Mouse (Mus musculus) cerebellum, postnatal 10 days (tissue): ENCODE results near the gene Hoxc10.

Experiments used
- DNase-seq, 2 experiments: peaks; one replicate each; pipeline ENCODE4 v3.0.0; 2021; ENCODE audit warnings: mixed read lengths in 2 of 2

Gene Hoxc10

DNA sequence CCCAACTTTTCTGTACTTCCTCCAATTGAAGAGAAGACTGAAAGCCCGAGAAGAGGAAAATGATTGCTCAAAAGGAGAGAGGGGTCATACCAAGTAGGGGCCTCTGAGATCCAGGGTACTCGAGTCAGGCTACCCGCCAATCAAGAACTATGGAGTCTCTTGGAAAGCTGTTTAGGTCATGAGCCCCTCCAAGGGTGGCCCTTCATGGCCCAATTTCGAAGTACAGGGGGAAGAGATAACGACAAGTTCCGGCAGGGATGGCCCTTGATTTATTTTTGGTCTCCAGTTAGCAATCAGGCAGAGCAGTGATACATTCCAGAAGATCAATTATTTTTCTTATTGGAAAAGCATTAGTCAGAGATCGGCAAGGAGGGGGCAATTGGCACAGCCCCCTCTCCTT, 25.2 kb downstream of the Hoxc10 start:
- no peak for DNase-seq

DNA sequence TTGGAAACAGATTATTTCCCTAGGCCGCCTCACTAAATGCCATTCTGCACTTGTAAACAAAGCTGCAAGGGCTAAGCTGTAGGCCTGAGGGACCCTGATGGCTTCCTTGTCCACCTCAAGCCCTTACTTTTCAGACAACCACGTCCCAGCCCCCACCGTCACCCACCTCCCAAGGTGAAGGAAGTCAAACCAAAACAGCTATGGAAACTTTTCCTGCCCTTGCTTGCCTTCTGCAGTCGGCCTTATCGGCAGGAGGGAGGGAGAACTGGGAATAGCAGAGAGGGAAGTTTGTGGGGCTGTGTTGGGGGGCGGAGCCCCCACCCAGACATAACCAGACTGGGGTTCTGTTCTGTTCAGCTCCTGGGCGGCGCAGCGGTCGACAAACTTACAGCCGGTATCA, 25.6 kb downstream of the Hoxc10 start:
- DNase-seq, result no peak

DNA sequence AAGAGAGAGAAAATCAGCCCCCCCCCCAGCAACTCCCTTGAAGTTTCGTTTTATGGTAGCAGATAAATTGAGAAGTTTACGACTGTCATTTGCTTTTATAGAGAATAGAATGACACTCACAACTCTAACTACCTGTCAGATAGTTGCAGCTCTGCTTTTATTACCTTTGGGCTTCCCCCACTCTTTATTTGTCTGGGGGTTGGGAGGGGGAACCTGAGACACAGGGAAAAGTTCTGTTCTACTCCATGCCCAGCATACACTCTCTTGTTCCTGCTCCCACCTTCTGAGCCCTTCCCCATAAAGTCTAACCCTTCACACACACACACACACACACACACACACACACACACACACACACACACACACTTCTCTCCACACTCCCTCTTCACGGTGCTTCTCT, 26.3 kb downstream of the Hoxc10 start:
- DNase-seq, result no peak

DNA sequence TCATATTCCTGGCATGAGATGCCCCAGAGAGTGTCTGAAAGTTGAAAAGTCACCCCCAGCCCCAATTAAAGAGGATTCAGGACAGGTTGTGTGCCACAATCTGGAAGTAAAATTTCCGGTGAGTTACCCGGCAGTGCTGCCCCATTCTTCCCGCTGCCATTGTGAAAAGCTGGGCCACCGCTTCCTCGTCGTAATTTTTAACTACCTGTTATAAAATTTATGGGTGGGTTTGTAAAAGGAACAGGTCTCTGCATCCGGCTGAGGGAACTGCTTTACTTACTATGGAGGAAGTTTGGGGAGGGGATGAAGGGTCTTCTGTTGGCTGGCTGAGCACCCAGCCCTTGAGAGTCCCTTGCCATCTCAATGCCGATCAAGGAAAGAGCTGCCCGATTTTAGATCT, 30.0 kb downstream of the Hoxc10 start:
- no peak for DNase-seq

DNA sequence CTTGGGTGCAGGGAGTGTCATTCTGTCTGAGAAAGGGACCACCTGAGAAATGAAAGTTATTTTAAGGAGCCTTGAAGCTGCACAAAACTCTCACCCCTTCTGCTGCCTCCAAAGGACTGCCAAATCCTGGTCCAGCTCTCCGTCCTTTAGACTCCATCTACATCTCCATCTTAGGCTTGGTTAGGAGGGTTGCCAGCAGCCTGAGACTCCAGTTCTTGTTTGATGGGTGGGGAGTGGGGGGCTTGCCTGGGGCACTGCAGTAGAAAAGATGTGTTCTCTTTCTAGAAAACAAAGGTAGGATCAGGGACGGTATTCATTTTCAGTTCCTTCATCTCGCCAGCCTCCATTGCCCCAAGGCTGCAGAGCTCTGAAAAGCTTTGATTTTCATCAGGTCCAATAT, 30.8 kb downstream of the Hoxc10 start:
- no peak for DNase-seq

DNA sequence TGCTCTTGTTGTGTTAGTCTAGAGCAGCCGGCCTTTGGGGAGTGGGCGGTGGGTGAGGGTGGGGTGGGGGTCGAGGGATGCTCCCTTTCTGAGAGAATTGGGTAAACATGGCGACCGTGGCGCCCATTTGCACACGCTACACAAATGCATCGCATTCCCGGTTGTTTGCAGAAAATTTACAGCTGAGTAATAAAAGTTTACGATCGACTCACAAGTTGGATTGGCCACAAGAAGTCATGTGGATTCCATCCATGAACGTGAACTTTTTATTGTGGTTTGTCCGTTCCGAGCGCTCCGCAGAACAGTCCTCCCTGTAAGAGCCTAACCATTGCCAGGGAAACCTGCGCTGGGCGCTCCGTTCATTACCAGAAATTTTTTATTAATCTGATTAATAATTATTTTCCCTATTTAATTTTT, 31.4 kb downstream of the Hoxc10 start, which contains the start of gene Hoxc6:
Gene Hoxc6, plus strand, starts transcription at position 319 of the 417 bp plus-strand sequence.
- DNase-seq, result no peak

DNA sequence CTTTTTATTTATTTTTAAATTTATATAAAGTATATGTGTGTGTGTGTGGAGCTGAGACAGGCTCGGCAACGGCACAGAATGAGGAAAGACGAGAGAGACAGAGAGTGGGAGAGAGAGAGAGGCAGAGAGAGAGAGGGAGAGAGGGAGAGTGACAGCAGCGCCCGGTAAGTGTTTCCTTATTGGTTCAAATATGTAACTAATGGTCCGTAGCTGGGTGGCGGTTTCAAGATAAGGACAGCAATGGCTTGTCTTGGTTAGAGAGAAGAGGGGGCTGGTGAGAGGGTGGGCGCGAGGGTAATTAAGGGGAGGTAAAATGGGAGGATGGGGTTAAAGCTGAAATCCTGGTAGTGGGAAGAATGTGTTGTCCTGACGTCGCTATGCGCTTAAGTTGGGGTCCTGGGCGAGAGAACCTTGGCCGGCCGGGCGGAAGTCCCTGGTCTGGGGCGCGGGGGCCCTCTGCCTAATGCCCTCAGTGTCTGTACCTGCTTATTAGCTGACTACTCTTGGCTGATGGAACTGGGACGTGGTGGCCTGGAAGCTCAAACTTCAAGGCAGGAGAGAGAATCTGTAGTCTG, 32.1 kb downstream of the Hoxc10 start:
- no peak for DNase-seq

DNA sequence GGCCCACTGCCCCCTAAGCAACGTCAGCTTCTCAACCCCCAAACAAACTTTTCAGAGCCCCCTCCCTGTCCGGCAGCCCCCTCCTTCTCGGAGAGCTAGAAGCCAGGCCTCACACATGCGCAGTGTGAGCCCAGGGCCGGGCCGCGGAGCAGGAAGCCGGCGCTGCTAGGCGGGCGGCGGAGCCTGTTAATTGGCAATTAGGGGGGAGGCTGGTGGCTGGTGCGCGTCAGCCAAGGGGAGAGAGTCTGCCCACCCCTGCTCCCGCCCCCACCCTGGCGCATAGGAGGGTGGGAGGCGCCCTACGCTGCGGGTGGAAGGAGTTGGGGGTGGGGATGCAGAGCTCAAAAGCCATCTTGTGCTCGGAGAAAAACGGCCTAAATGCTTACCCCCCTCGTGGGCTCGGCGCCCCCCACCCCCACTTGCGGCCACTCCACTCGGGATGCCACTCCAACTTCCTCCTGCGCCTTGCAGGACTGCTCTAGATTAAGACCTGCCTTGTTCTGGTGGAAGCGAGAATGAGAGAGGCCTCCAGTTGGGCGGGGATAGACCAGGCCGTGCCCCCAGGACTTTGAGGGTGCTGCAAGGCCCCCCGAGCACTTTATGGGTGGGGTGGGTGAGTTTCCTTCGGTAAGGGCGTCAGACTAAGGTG, 32.7 kb downstream of the Hoxc10 start:
- DNase-seq, result peak in 1 of 2 experiments; percentile 54

DNA sequence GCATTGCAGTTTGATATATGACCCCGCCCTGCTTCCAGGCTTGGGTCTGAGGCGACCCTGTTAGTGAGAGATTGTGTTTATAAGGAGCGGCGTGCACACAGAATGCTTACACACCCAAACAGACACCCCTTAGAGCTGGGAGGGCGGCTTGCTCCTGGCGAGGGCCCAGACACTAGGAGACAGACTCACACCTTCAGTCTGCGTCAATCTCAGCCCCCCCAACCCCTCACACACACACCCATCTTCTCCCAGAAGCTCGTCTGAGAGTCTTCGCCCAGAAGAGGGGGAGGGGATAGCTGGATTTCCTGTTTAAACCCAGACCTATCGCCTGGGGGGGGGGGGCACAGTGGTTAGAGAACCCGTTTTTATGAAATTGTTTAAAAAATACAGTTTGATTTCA, 33.4 kb downstream of the Hoxc10 start:
- DNase-seq, result no peak

DNA sequence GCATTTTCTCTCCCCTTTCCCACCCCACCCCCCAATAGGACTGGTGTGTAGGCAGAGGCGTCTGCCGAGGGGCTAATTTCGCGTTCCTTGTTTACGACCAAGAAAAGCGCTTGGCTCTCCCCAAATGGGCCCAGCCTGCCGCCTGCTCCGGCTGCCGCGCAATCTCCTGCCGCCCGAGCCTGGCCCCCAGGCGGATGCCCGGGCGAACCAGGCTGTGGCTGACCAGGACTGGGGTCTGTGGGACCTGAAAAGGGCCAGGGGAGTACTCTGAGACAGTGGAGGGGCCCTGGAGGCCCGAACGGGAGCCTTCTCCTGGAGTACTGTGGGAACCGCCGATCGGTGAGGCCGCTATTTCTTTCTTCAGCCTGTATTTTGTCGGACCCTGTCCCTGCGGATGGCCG, 33.9 kb downstream of the Hoxc10 start:
- DNase-seq, result no peak

DNA sequence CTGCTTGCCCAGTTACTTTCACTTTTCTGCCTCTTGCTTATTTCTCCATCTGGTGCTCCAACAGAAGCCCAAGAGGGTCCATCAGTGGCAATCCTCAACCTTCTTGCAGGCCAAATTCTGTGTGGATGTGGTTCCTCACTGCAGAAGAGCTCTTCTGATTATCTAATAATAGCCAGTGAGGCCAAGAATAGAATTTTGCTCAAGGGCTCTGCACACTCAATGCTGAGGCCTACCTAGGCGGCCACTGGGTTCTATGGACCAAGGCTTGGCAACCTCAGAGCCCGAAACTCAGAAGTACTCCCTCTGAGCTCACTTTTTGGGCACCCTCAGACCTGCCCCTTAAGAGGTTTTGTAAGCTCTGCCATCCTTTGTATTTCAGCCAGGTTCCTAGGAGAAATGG, 34.8 kb downstream of the Hoxc10 start:
- DNase-seq, result no peak

DNA sequence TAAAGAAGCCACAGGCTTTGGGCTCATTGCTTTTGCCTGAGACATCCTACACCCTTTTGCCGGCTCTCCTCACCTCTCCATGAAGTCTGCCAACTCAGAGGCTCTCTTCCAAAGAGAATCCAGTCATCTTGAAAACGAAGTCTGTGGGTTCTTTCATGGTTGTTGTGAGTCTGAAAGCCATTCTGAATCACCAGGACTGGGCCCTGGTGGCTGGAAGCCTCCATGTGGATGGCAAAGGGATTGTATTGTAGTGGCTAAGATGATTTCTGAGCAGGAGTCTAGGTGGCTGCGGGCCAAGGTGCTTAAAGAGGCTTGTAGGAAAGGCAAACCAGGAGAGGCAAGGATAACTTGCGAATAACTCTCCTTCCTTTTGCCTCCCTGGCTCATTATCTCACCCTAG, 35.6 kb downstream of the Hoxc10 start:
- DNase-seq, result no peak

DNA sequence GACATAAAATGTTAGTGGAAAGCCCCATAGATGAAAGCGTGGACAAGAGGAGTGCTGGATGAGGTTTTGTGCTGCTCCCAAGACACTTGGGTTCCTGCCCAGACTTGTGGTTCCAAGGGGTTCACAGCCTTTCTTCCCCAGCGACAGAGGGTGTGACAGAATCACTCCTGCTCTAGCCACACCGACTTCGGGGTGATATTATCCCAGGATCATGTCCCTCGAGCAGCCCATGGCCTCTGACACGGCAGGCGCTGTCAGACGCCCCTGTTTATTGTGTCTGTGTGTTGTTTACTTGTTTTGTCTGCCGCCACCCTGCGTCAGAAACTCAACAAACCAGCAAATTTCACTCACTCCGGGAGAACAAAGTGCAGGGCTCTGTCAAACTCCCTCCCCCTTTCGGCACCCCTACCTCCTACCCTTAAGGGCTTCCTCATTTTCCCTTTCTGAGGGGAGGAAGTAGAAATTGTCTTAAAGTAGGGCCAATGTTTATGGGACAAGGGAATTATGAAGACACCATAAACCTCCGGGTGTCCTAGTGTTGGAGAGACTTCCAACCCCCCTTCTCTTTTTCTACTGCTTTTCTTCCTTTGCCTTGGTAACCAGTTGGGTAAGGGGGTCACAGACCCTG, 36.3 kb downstream of the Hoxc10 start:
- no peak for DNase-seq

DNA sequence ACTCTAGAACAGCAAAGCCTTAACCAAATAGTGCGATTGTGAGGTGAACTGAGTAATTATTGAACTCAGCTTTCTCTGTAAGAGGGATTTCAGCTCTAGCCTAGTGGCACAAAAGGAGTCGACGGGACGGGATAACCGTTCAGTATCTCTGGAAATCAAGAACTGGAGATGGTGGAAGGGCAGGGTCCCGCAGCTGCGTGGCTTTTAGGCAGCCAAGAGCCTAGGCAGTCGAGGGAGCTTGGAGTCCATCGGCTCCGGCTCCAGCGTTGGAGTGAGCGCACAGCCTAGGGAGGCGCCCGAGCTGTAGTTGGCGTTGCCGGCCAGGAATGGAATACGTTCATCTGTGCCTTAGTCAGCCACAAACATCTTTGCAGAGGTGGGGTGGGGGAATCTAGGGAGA, 38.7 kb downstream of the Hoxc10 start:
- no peak for DNase-seq

DNA sequence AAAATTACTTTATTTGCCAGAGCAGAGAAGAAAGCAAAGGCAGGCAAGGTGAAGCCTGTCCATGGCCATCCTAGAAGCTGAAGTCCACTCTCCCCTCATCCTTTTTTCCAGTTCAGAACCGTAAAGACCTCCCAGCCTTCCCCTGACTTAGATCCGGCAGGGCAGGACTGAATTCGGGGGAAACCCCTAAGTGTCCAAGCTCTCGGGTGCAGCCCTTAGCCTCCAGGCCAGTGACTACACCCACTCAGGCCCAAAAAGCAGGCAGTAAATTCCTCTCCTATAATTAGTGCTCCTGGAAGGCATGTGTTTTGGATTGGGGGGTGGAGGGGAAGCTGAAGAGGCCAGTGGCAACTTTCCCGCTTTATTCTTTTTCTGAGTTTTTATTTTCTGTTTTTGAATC, 39.2 kb downstream of the Hoxc10 start:
- no peak for DNase-seq

DNA sequence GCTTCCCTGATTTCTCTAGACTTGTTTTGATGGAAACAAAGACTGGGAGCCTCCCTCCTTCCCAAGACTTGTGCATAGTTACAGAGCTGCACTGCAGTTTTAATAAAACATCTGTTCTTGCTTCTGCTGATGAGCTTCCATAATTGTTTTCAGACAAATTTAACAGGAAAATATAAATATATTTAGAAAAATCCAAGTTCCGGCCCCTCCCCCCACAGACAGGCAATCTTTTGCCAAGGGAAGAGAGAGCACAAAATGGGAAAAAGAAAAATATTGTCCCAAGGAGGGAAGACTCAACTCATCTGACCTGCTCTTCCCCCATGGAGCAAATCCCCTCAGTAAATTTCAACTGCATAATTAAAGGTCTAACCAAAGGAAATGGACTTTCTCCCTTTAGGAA, 39.7 kb downstream of the Hoxc10 start:
- no peak for DNase-seq

DNA sequence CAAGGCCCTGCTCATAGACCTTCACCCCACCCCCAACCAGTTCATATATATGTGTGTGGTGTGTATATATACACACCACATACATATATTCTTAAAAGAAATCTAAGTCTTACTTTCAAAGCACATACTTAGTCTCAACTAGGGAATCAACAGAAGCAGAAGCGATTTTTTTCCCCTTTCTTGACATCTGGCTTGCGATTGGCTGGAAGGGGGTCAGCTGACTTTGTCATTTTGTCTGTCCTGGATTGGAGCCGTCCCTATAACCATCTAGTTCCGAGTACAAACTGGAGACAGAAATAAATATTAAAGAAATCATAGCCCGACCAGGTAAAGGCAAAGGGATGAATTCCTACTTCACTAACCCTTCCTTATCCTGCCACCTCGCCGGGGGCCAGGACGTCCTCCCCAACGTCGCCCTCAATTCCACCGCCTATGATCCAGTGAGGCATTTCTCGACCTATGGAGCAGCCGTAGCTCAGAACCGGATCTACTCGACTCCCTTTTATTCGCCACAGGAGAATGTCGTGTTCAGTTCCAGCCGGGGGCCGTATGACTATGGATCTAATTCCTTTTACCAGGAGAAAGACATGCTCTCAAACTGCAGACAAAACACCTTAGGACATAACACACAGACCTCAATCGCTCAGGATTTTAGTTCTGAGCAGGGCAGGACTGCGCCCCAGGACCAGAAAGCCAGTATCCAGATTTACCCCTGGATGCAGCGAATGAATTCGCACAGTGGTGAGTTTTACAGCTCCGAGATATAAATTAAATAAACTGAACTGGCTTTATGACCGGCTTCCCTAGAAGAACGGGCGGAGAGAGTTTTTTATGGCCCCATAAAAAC, 42.9 kb downstream of the Hoxc10 start:
- no peak for DNase-seq

DNA sequence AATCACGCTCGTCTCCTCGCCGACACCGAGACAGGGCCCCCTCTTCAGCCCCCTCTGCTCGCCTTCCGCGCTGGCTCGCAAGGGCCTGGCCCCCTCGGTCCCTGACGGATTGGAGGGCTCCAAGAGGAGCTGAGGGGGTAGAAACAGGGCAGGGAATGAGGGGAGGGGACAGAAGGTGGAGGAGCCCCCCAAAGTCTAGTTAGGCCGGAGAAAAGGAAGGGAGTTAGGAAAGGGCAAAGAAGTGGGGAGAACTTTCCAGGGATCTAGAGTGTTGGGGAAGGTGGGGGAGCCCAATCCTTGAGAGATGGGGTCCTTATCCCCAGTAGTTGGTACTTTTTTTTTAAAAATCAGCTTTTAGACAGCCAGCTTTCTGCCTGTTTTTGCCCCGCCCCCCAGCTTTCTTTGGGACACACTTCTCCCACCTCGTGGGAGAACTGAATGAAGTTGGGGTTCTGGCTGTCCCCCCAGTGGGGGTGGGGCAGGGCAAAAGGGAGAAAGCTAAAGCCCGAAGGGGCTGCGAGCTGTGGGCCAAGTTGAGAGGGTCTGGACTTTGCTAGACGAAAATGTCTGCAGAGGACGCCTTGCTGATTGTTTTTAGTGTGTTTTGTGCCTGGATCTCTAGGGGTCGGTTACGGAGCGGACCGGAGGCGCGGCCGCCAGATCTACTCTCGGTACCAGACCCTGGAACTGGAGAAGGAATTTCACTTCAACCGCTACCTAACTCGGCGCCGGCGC, 43.7 kb downstream of the Hoxc10 start:
- DNase-seq, result no peak

DNA sequence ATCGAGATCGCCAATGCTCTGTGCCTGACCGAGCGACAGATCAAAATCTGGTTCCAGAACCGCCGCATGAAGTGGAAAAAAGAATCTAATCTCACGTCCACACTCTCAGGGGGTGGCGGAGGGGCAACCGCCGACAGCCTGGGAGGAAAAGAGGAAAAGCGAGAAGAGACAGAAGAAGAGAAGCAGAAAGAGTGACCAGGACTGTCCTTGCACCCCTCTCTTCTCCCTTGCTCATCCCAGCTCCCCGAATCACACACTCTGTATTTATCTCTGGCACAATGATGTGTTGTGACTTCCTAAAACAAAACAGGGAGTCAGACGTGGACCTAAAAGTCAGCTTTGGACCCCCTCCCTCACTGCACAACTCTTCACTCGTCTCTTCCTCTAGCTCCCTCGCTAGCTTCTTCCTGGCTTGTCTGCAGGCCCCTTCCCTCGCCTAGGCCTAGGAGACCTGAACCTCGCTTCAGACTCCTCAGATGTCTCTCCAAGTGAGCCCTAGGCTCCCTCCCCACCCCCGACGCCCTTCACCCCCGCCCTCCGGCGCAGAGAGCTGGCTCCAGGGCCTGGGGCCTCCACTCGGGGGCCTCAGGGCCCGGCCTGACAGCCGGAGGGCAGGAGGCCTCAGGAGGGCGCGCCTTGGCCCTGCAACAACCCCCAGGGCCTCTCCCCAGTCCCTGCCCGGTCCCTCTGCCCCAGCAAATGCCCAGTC, 44.4 kb downstream of the Hoxc10 start:
- no peak for DNase-seq

DNA sequence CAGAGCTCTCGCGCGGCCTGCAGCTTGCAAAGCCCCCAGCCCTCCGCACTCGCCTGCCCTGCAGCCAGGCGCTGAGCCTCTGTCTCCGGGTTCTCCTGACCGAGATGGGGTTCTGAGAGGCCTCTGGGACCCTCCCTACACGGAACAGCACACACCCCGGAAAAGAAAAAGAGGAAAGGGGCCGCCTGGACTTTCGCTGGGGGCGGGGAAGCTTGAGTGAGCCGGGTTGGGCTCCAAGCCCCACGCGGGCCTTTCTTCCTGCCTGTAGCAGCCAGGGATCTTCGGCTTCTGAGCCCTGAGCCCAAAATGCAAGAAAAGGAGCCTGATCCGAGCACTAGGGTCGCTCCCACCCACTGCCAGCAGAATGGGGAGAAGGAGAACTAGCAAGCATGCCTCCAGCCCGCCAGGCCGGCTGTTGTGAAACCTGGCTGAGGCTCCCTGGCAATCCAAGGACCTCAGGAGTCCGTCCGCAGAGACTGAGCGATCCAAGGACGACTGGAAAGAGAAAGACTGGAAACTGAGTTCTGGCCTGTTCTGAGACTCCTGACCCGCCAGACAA, 45.4 kb downstream of the Hoxc10 start:
- DNase-seq, result no peak

DNA sequence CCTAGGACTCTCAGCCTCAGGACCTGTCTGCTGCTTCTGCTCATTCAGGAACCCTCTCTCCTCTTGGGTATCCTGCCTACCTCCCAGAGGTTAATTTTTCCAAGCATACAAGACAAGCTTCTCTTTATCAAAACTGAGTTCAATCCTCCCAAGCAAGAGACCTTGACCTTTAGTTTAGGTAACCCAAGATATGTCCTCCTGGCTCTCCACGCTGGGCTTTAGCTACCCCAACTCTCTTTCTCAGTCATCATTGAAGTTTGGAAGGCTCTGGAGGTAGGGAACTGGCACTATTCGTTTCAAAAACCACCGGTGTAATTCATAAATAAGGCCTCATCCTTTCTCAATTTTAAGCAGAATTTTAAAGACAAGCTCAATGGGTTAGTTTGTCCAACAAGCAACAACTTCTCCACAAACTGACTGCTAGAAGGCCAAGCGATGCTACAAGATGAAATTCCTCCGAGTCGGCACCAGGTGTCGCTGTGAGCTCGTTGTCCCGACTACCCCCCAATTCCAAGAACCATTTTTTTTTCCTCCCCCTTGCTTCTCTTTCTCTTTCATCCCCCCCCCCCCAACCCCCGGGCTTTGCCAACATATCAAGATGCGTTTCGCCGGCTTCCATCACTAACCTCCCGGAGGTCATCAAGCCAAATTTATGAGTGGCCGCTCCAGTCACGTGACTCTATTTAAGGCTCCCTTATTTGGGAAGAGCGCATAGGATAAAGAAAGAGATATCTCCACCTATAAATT, 46.8 kb downstream of the Hoxc10 start:
- DNase-seq, result peak; percentile 63 to 66
